Mouse (Mus musculus): ENCODE data around the gene Gm884. TPM values are rescaled to one million over a fixed set of nuclear protein-coding genes. Genes with fewer than 3 reads are reported as not detected.

Gm884 gene
- polyA plus RNA-seq, 1 experiment from 2014 or later, result not detected

GRCm38 (mm10) chr11:103653359-103653965 lies 32.5 kb upstream of the Gm884 start:
- H3K9ac ChIP-seq (ENCODE audit: low read depth, low read length), result no peak overlapping the region
- 66% methylated on average over 10 of the region's 10 CpGs for WGBS
- H3K4me3 ChIP-seq (ENCODE audit: low read depth, low read length), result no peak overlapping the region
- peaks cover 64% of the 10 kb centered on the region for H3K27me3 ChIP-seq (replicated peaks; ENCODE audit: control insufficient read depth, insufficient read depth, low read length)
- no peak for DNase-seq (ENCODE audit: low spot score)
- no peaks in the 10 kb centered on the region for H3K9me3 ChIP-seq (ENCODE audit: control insufficient read depth, low read length)
- H3K4me1 ChIP-seq (replicated peaks; ENCODE audit: control insufficient read depth, insufficient read depth, low read length), result peaks cover 3% of the 10 kb centered on the region
- H3K4me2 ChIP-seq, result no peak overlapping the region
- no peaks in the 10 kb centered on the region for H3K36me3 ChIP-seq (ENCODE audit: control insufficient read depth, insufficient read depth, low read length)
- no peak for ATAC-seq (replicated peaks; ENCODE audit: low FRiP score)
- no peak overlapping the region for H3K27ac ChIP-seq (ENCODE audit: low read depth, low read length)

GRCm38 (mm10) chr11:103651426-103651825 lies 30.5 kb upstream of the Gm884 start:
- Histone ChIP-seq H3K4me2 (no peak overlapping the region), H3K9me3 (ENCODE audit: control insufficient read depth, low read length) (no peaks in the 10 kb centered on the region), H3K27ac (ENCODE audit: low read depth, low read length) (no peak overlapping the region), H3K9ac (ENCODE audit: low read depth, low read length) (no peak overlapping the region), H3K4me3 (ENCODE audit: low read depth, low read length) (no peak overlapping the region), H3K27me3 (replicated peaks; ENCODE audit: control insufficient read depth, insufficient read depth, low read length) (peaks cover 80% of the 10 kb centered on the region), H3K4me1 (replicated peaks; ENCODE audit: control insufficient read depth, insufficient read depth, low read length) (peaks cover 3% of the 10 kb centered on the region), H3K36me3 (ENCODE audit: control insufficient read depth, insufficient read depth, low read length) (no peaks in the 10 kb centered on the region)
- ATAC-seq (replicated peaks; ENCODE audit: low FRiP score), result no peak
- DNase-seq (ENCODE audit: low spot score), result no peak
- WGBS, result 72% methylated on average over 6 of the region's 6 CpGs

- Histone ChIP-seq H3K4me1 (replicated peaks; ENCODE audit: control insufficient read depth, insufficient read depth, low read length) (peaks cover 3% of the 10 kb centered on the region), H3K27ac (ENCODE audit: low read depth, low read length) (no peak overlapping the region), H3K36me3 (ENCODE audit: control insufficient read depth, insufficient read depth, low read length) (no peaks in the 10 kb centered on the region), H3K9ac (ENCODE audit: low read depth, low read length) (no peak overlapping the region), H3K9me3 (ENCODE audit: control insufficient read depth, low read length) (no peaks in the 10 kb centered on the region), H3K27me3 (replicated peaks; ENCODE audit: control insufficient read depth, insufficient read depth, low read length) (peaks cover 76% of the 10 kb centered on the region), H3K4me2 (peak overlapping the region; percentile 59), H3K4me3 (ENCODE audit: low read depth, low read length) (peak overlapping the region; percentile 33)
- ATAC-seq (replicated peaks; ENCODE audit: low FRiP score), result no peak
- no peak for DNase-seq (ENCODE audit: low spot score)
- WGBS, result 2% methylated on average over 37 of the region's 37 CpGs
These were observed 29.1 kb upstream of the Gm884 start for GRCm38 (mm10) chr11:103649983-103650493.

GRCm38 (mm10) chr11:103649301-103649982 lies 28.5 kb upstream of the Gm884 start, which contains the start of gene Rprml:
Gene Rprml (plus strand): TSS chr11:103649570.
- Histone ChIP-seq H3K9me3 (ENCODE audit: control insufficient read depth, low read length) (no peaks in the 10 kb centered on the region), H3K9ac (ENCODE audit: low read depth, low read length) (no peak within 1 kb of the TSS), H3K4me2 (peak within 1 kb of the TSS; percentile 59), H3K4me1 (replicated peaks; ENCODE audit: control insufficient read depth, insufficient read depth, low read length) (peaks cover 3% of the 10 kb centered on the region), H3K27ac (ENCODE audit: low read depth, low read length) (no peak within 1 kb of the TSS), H3K36me3 (ENCODE audit: control insufficient read depth, insufficient read depth, low read length) (no peaks in the 10 kb centered on the region), H3K27me3 (replicated peaks; ENCODE audit: control insufficient read depth, insufficient read depth, low read length) (peaks cover 73% of the 10 kb centered on the region), H3K4me3 (ENCODE audit: low read depth, low read length) (peak within 1 kb of the TSS; percentile 33)
- ATAC-seq (replicated peaks; ENCODE audit: low FRiP score), result no peak; the same call in 1 of the 2 replicates
- 2% methylated on average over 71 of the region's 71 CpGs for WGBS
- DNase-seq (ENCODE audit: low spot score), result no peak

- H3K4me2 ChIP-seq, result no peak overlapping the region
- H3K4me3 ChIP-seq (ENCODE audit: low read depth, low read length), result no peak overlapping the region
- H3K9me3 ChIP-seq (ENCODE audit: control insufficient read depth, low read length), result no peaks in the 10 kb centered on the region
- no peak for ATAC-seq (replicated peaks; ENCODE audit: low FRiP score)
- H3K4me1 ChIP-seq (replicated peaks; ENCODE audit: control insufficient read depth, insufficient read depth, low read length), result peaks cover 3% of the 10 kb centered on the region
- peaks cover 69% of the 10 kb centered on the region for H3K27me3 ChIP-seq (replicated peaks; ENCODE audit: control insufficient read depth, insufficient read depth, low read length)
- 35% methylated on average over 7 of the region's 7 CpGs for WGBS
- no peak overlapping the region for H3K9ac ChIP-seq (ENCODE audit: low read depth, low read length)
- H3K36me3 ChIP-seq (ENCODE audit: control insufficient read depth, insufficient read depth, low read length), result no peaks in the 10 kb centered on the region
- H3K27ac ChIP-seq (ENCODE audit: low read depth, low read length), result no peak overlapping the region
- no peak for DNase-seq (ENCODE audit: low spot score)
These were observed 27.7 kb upstream of the Gm884 start for GRCm38 (mm10) chr11:103648656-103649055.

GRCm38 (mm10) chr11:103647921-103648620 lies 27.1 kb upstream of the Gm884 start:
- DNase-seq (ENCODE audit: low spot score), result no peak
- Histone ChIP-seq H3K27me3 (replicated peaks; ENCODE audit: control insufficient read depth, insufficient read depth, low read length) (peaks cover 63% of the 10 kb centered on the region), H3K36me3 (ENCODE audit: control insufficient read depth, insufficient read depth, low read length) (no peaks in the 10 kb centered on the region), H3K4me2 (no peak overlapping the region), H3K4me3 (ENCODE audit: low read depth, low read length) (no peak overlapping the region), H3K9me3 (ENCODE audit: control insufficient read depth, low read length) (no peaks in the 10 kb centered on the region), H3K27ac (ENCODE audit: low read depth, low read length) (no peak overlapping the region), H3K9ac (ENCODE audit: low read depth, low read length) (no peak overlapping the region), H3K4me1 (replicated peaks; ENCODE audit: control insufficient read depth, insufficient read depth, low read length) (peaks cover 3% of the 10 kb centered on the region)
- WGBS, result 12% methylated on average over 11 of the region's 11 CpGs
- no peak for ATAC-seq (replicated peaks; ENCODE audit: low FRiP score)

GRCm38 (mm10) chr11:103646301-103646700 lies 25.4 kb upstream of the Gm884 start:
- Histone ChIP-seq H3K9ac (ENCODE audit: low read depth, low read length) (no peak overlapping the region), H3K27me3 (replicated peaks; ENCODE audit: control insufficient read depth, insufficient read depth, low read length) (peaks cover 48% of the 10 kb centered on the region), H3K4me2 (no peak overlapping the region), H3K4me3 (ENCODE audit: low read depth, low read length) (no peak overlapping the region), H3K27ac (ENCODE audit: low read depth, low read length) (no peak overlapping the region), H3K9me3 (ENCODE audit: control insufficient read depth, low read length) (no peaks in the 10 kb centered on the region), H3K36me3 (ENCODE audit: control insufficient read depth, insufficient read depth, low read length) (no peaks in the 10 kb centered on the region), H3K4me1 (replicated peaks; ENCODE audit: control insufficient read depth, insufficient read depth, low read length) (peaks cover 3% of the 10 kb centered on the region)
- DNase-seq (ENCODE audit: low spot score) (no peak), ATAC-seq (replicated peaks; ENCODE audit: low FRiP score) (no peak)
- 69% methylated on average over 6 of the region's 6 CpGs for WGBS

GRCm38 (mm10) chr11:103645731-103646130 lies 24.8 kb upstream of the Gm884 start:
- peaks cover 44% of the 10 kb centered on the region for H3K27me3 ChIP-seq (replicated peaks; ENCODE audit: control insufficient read depth, insufficient read depth, low read length)
- H3K36me3 ChIP-seq (ENCODE audit: control insufficient read depth, insufficient read depth, low read length), result no peaks in the 10 kb centered on the region
- peaks cover 3% of the 10 kb centered on the region for H3K4me1 ChIP-seq (replicated peaks; ENCODE audit: control insufficient read depth, insufficient read depth, low read length)
- H3K4me3 ChIP-seq (ENCODE audit: low read depth, low read length), result no peak overlapping the region
- H3K4me2 ChIP-seq, result no peak overlapping the region
- WGBS, result 68% methylated on average over 8 of the region's 8 CpGs
- no peak for DNase-seq (ENCODE audit: low spot score)
- no peak overlapping the region for H3K9ac ChIP-seq (ENCODE audit: low read depth, low read length)
- no peak overlapping the region for H3K27ac ChIP-seq (ENCODE audit: low read depth, low read length)
- H3K9me3 ChIP-seq (ENCODE audit: control insufficient read depth, low read length), result no peaks in the 10 kb centered on the region
- no peak for ATAC-seq (replicated peaks; ENCODE audit: low FRiP score)

Measured in liver, embryonic 11.5 days (tissue).